Mouse (Mus musculus): ENCODE results near the gene Magi1.

Magi1 gene

GRCm38 (mm10) chr6:93968721-93969120 lies 315.0 kb downstream of the Magi1 start:
- no peak for DNase-seq (ENCODE audit: low read depth)

GRCm38 (mm10) chr6:93962757-93963336 lies 320.9 kb downstream of the Magi1 start:
- DNase-seq (ENCODE audit: low read depth), result no peak

- DNase-seq (ENCODE audit: low read depth), result no peak
Measured at GRCm38 (mm10) chr6:93961782-93962181, 321.9 kb downstream of the Magi1 start.

- DNase-seq (ENCODE audit: low read depth), result no peak
Measured at GRCm38 (mm10) chr6:93957172-93957571, 326.5 kb downstream of the Magi1 start.

GRCm38 (mm10) chr6:93946612-93947011 lies 337.1 kb downstream of the Magi1 start:
- DNase-seq (ENCODE audit: low read depth), result no peak

- DNase-seq (ENCODE audit: low read depth), result no peak
Measured at GRCm38 (mm10) chr6:93936359-93936758, 347.4 kb downstream of the Magi1 start.

GRCm38 (mm10) chr6:93935793-93936192 lies 347.9 kb downstream of the Magi1 start:
- no peak for DNase-seq (ENCODE audit: low read depth)

- no peak for DNase-seq (ENCODE audit: low read depth)
Measured at GRCm38 (mm10) chr6:93934700-93935099, 349.0 kb downstream of the Magi1 start.

- no peak for DNase-seq (ENCODE audit: low read depth)
Measured at GRCm38 (mm10) chr6:93924568-93924967, 359.1 kb downstream of the Magi1 start.

- DNase-seq (ENCODE audit: low read depth), result no peak
Measured at GRCm38 (mm10) chr6:93923972-93924371, 359.7 kb downstream of the Magi1 start.

- DNase-seq (ENCODE audit: low read depth), result no peak
Measured at GRCm38 (mm10) chr6:93923351-93923750, 360.4 kb downstream of the Magi1 start.

- no peak for DNase-seq (ENCODE audit: low read depth)
Measured at GRCm38 (mm10) chr6:93922931-93923330, 360.8 kb downstream of the Magi1 start.

- no peak for DNase-seq (ENCODE audit: low read depth)
Measured at GRCm38 (mm10) chr6:93913226-93913861, 370.4 kb downstream of the Magi1 start.

GRCm38 (mm10) chr6:93912582-93913225 lies 371.0 kb downstream of the Magi1 start:
- DNase-seq (ENCODE audit: low read depth), result no peak

- DNase-seq (ENCODE audit: low read depth), result no peak
Measured at GRCm38 (mm10) chr6:93912003-93912581, 371.6 kb downstream of the Magi1 start.

GRCm38 (mm10) chr6:93911420-93911819 lies 372.3 kb downstream of the Magi1 start:
- DNase-seq (ENCODE audit: low read depth), result no peak

- DNase-seq (ENCODE audit: low read depth), result no peak
Measured at GRCm38 (mm10) chr6:93909976-93910375, 373.7 kb downstream of the Magi1 start.

- no peak for DNase-seq (ENCODE audit: low read depth)
Measured at GRCm38 (mm10) chr6:93904987-93905386, 378.7 kb downstream of the Magi1 start.

GRCm38 (mm10) chr6:93902239-93902638 lies 381.5 kb downstream of the Magi1 start:
- no peak for DNase-seq (ENCODE audit: low read depth)

GRCm38 (mm10) chr6:93901408-93901807 lies 382.3 kb downstream of the Magi1 start:
- DNase-seq (ENCODE audit: low read depth), result no peak

GRCm38 (mm10) chr6:93897512-93897911 lies 386.2 kb downstream of the Magi1 start:
- DNase-seq (ENCODE audit: low read depth), result no peak

- DNase-seq (ENCODE audit: low read depth), result no peak
Measured at GRCm38 (mm10) chr6:93895721-93896120, 388.0 kb downstream of the Magi1 start.

GRCm38 (mm10) chr6:93893956-93894355 lies 389.8 kb downstream of the Magi1 start:
- DNase-seq (ENCODE audit: low read depth), result no peak
